Mouse (Mus musculus): ENCODE data around the gene Nfe2l2. TPM values are rescaled to one million over a fixed set of nuclear protein-coding genes. Genes with fewer than 3 reads are reported as not detected.

Nfe2l2 gene
- polyA plus RNA-seq, 1 experiment = 42.2 TPM

DNA sequence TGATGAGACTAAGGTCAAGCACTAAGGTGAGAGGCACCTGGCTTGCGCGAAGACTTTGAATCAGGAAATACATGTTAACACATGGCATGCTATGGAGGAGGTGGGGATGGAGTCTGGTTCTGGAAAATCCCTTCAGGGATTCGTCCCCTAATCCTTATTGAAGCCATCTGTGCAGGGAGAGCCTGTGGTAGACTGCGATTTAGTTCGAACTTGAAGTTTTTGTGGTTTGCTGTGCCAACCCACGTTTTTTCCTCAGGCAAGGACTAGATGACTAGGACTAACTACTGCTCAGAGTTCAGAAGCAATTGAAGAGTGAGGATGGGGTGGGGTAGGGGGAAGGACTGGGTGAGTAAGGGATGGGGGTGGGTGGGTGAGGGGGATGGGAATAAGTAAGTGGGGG lies 44.4 kb upstream of the Nfe2l2 start:
- H3K27me3 ChIP-seq (ENCODE audit: control insufficient read depth, insufficient read depth, low read length) = no peaks in the 10 kb centered on the region
- H3K36me3 ChIP-seq (ENCODE audit: control insufficient read depth, insufficient read depth, low read length) = no peaks in the 10 kb centered on the region
- no peak overlapping the region for H3K4me3 ChIP-seq (ENCODE audit: control insufficient read depth, insufficient read depth, low read length)
- no peak for DNase-seq
- peaks cover 4% of the 10 kb centered on the region; the same call in 1 of the 2 replicates for H3K4me1 ChIP-seq (replicated peaks; ENCODE audit: control insufficient read depth, insufficient read depth, low read length)
- H3K27ac ChIP-seq (ENCODE audit: control insufficient read depth, insufficient read depth, low read length) = no peak overlapping the region
- TF ChIP-seq CTCF (IDR thresholded peaks at IDR 0.05; ENCODE audit: borderline replicate concordance, control insufficient read depth, extremely low read depth, insufficient read depth, low read length, poor library complexity) (no peak), POLR2A (IDR thresholded peaks at IDR 0.05; ENCODE audit: control insufficient read depth, extremely low read depth, insufficient read depth, low read length, poor library complexity) (no peak)
- WGBS = 57% methylated on average over 6 of the region's 6 CpGs

DNA sequence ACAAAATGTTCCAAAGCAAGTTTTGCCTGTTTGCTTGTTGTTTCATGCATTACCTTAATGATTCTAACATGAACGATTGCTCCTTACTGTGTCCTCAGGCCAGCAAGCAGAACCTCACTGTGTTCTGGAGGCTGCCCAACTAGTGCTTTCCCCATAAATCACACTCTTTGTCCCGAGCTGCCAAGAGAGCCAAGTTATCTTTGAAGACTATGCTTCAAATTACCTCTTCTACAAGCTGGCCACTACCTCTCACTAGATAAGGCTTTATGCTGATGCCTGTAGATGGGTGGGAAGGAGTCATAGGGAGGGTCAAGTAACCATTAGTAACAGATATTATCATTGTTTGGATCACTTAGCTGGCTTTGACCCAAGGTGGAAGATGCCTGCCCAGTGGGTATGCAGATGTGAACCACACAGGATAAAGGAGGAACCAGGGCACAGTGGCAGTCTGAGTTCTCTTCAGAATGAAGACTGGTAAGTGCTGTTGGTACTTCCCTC lies 32.6 kb upstream of the Nfe2l2 start:
- no peak for TF ChIP-seq POLR2A (IDR thresholded peaks at IDR 0.05; ENCODE audit: control insufficient read depth, extremely low read depth, insufficient read depth, low read length, poor library complexity)
- no peak for TF ChIP-seq CTCF (IDR thresholded peaks at IDR 0.05; ENCODE audit: borderline replicate concordance, control insufficient read depth, extremely low read depth, insufficient read depth, low read length, poor library complexity)
- Histone ChIP-seq H3K4me3 (ENCODE audit: control insufficient read depth, insufficient read depth, low read length) (no peak overlapping the region), H3K4me1 (replicated peaks; ENCODE audit: control insufficient read depth, insufficient read depth, low read length) (no peaks in the 10 kb centered on the region), H3K27me3 (ENCODE audit: control insufficient read depth, insufficient read depth, low read length) (no peaks in the 10 kb centered on the region), H3K27ac (ENCODE audit: control insufficient read depth, insufficient read depth, low read length) (no peak overlapping the region), H3K36me3 (ENCODE audit: control insufficient read depth, insufficient read depth, low read length) (no peaks in the 10 kb centered on the region)
- no peak for DNase-seq
- WGBS = 54% methylated on average over 2 of the region's 2 CpGs

DNA sequence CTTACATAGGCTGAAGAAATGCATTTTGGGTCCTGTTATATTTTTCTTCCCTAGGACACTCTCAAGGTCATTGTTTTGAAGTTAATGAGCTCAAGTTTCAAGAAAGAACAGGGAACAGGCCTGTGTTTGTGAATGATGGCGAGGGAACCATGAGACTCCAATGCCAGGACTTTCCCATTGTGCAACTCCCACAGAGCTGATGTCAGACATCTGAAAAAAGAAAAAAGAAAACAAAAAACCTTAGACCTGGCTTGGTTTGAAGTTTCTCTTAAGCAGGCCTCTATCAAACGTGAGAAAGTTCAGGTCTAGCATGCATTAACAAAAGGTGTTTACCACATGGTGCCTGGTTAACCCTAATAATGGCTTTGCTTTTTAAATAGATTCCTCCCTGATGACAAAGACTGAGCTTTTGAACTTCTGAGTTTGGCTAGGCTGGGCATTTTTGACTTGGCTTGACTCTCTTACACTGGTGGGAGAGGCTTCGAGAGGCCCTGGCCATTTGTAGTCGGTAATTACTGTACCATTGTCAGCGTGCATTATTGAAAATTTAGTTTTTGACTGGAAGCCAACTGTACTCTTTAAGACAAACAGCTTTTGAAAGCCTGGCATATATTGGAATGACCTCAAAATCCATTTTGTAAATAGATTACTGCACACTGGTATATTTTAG lies 29.9 kb upstream of the Nfe2l2 start:
- DNase-seq = no peak
- 91% methylated on average over 5 of the region's 5 CpGs for WGBS
- no peaks in the 10 kb centered on the region for H3K27me3 ChIP-seq (ENCODE audit: control insufficient read depth, insufficient read depth, low read length)
- no peaks in the 10 kb centered on the region for H3K4me1 ChIP-seq (replicated peaks; ENCODE audit: control insufficient read depth, insufficient read depth, low read length)
- H3K36me3 ChIP-seq (ENCODE audit: control insufficient read depth, insufficient read depth, low read length) = no peaks in the 10 kb centered on the region
- no peak overlapping the region for H3K4me3 ChIP-seq (ENCODE audit: control insufficient read depth, insufficient read depth, low read length)
- no peak overlapping the region for H3K27ac ChIP-seq (ENCODE audit: control insufficient read depth, insufficient read depth, low read length)
- TF ChIP-seq CTCF (IDR thresholded peaks at IDR 0.05; ENCODE audit: borderline replicate concordance, control insufficient read depth, extremely low read depth, insufficient read depth, low read length, poor library complexity) = no peak
- no peak for TF ChIP-seq POLR2A (IDR thresholded peaks at IDR 0.05; ENCODE audit: control insufficient read depth, extremely low read depth, insufficient read depth, low read length, poor library complexity)

DNA sequence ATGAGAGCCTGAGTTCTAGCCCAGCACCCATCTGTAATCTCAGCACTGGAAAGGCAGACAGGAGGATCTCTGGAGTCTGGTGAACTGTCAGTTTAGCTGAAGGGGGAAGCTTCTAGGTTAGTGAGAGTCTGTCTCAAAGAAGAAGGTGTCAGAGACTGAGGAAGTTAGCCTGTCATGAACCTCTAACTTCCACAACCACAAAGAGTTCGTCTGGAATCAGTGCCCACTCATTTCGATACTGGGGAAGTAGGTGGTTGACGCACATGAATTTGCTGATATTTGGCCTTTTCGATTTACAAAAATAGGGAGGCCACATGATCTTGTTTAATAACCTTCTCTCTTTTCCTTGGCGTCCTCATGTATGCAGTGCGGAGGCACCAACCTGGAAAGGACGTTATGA lies 28.7 kb upstream of the Nfe2l2 start:
- no peak for TF ChIP-seq POLR2A (IDR thresholded peaks at IDR 0.05; ENCODE audit: control insufficient read depth, extremely low read depth, insufficient read depth, low read length, poor library complexity)
- no peak for TF ChIP-seq CTCF (IDR thresholded peaks at IDR 0.05; ENCODE audit: borderline replicate concordance, control insufficient read depth, extremely low read depth, insufficient read depth, low read length, poor library complexity)
- Histone ChIP-seq H3K27me3 (ENCODE audit: control insufficient read depth, insufficient read depth, low read length) (no peaks in the 10 kb centered on the region), H3K4me3 (ENCODE audit: control insufficient read depth, insufficient read depth, low read length) (no peak overlapping the region), H3K4me1 (replicated peaks; ENCODE audit: control insufficient read depth, insufficient read depth, low read length) (no peaks in the 10 kb centered on the region), H3K27ac (ENCODE audit: control insufficient read depth, insufficient read depth, low read length) (no peak overlapping the region), H3K36me3 (ENCODE audit: control insufficient read depth, insufficient read depth, low read length) (no peaks in the 10 kb centered on the region)
- no peak for DNase-seq
- 66% methylated on average over 7 of the region's 7 CpGs for WGBS

DNA sequence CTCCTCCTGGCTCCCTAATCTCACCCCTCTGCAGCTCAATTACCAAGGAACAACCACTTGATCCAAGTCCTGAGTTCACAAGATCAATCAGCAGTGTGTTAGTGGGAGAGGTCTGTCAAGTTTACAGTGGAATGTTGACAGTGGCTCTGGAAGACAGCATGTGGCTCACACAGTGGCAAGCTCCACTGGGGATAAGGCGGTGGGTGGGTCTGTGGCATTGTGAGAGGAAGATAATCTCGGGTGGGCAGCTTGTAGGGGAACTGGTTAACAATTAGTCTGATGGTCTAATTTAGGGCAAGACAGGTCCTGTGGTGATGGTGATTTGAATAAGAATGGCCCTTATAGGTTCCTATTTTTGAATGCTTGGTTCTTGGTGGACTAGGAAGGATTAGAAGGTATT lies 27.5 kb upstream of the Nfe2l2 start:
- 76% methylated on average over 2 of the region's 2 CpGs for WGBS

DNA sequence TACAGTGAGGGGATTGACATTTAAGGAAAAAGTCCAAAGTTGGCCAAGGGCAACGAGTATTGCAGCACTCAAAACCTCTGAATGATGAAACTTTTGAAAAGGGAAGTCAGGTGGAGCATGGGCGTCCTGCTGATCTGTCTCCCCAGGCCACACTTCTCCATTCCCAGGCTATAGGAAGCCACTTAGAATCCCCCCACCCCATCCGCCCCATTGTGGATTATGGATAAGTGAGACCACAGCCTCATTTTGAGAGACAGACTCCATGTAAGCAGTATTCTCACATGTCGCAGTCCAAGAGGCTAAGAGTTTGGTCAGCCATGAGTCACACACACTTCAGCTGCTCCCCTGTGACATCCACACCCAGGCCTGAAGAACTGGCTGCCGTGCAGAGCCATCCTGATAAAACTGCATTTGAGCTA lies 26.8 kb upstream of the Nfe2l2 start:
- Histone ChIP-seq H3K27ac (ENCODE audit: control insufficient read depth, insufficient read depth, low read length) (0 out of 2 replicates have a peak overlapping the region, but pooled peaks have one; percentile 15), H3K4me1 (replicated peaks; ENCODE audit: control insufficient read depth, insufficient read depth, low read length) (no peaks in the 10 kb centered on the region), H3K27me3 (ENCODE audit: control insufficient read depth, insufficient read depth, low read length) (no peaks in the 10 kb centered on the region), H3K4me3 (ENCODE audit: control insufficient read depth, insufficient read depth, low read length) (no peak overlapping the region), H3K36me3 (ENCODE audit: control insufficient read depth, insufficient read depth, low read length) (no peaks in the 10 kb centered on the region)
- WGBS = 76% methylated on average over 5 of the region's 5 CpGs
- no peak for TF ChIP-seq CTCF (IDR thresholded peaks at IDR 0.05; ENCODE audit: borderline replicate concordance, control insufficient read depth, extremely low read depth, insufficient read depth, low read length, poor library complexity)
- DNase-seq = no peak

More for the DNA sequence above, 27.5 kb upstream of the Nfe2l2 start:
- DNase-seq = no peak
- Histone ChIP-seq H3K36me3 (ENCODE audit: control insufficient read depth, insufficient read depth, low read length) (no peaks in the 10 kb centered on the region), H3K27ac (ENCODE audit: control insufficient read depth, insufficient read depth, low read length) (no peak overlapping the region), H3K4me3 (ENCODE audit: control insufficient read depth, insufficient read depth, low read length) (no peak overlapping the region), H3K4me1 (replicated peaks; ENCODE audit: control insufficient read depth, insufficient read depth, low read length) (no peaks in the 10 kb centered on the region), H3K27me3 (ENCODE audit: control insufficient read depth, insufficient read depth, low read length) (no peaks in the 10 kb centered on the region)
- no peak for TF ChIP-seq CTCF (IDR thresholded peaks at IDR 0.05; ENCODE audit: borderline replicate concordance, control insufficient read depth, extremely low read depth, insufficient read depth, low read length, poor library complexity)
- TF ChIP-seq POLR2A (IDR thresholded peaks at IDR 0.05; ENCODE audit: control insufficient read depth, extremely low read depth, insufficient read depth, low read length, poor library complexity) = no peak

DNA sequence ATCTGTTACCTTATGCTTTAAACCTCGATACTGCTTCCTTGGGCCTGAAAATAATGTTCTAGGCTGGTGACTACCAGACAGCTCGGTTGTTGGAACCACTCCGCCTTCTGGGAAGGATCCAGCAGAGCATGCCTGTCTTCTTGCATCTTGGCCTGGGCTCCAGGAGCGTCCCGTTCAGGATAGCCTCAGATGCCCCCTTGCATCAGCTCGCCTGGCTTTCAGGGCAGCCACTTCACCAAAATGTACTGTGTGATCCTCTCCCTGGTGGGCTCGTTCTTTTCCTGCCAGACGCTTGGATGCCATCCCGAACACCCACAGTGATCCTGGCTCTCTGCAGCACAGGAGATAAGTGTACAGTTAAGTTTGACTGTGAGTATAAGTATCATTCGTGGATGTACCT lies 25.6 kb upstream of the Nfe2l2 start:
- no peak overlapping the region for H3K4me3 ChIP-seq (ENCODE audit: control insufficient read depth, insufficient read depth, low read length)
- TF ChIP-seq CTCF (IDR thresholded peaks at IDR 0.05; ENCODE audit: borderline replicate concordance, control insufficient read depth, extremely low read depth, insufficient read depth, low read length, poor library complexity) = no peak
- no peak for TF ChIP-seq POLR2A (IDR thresholded peaks at IDR 0.05; ENCODE audit: control insufficient read depth, extremely low read depth, insufficient read depth, low read length, poor library complexity)
- no peaks in the 10 kb centered on the region for H3K27me3 ChIP-seq (ENCODE audit: control insufficient read depth, insufficient read depth, low read length)
- H3K27ac ChIP-seq (ENCODE audit: control insufficient read depth, insufficient read depth, low read length) = no peak overlapping the region
- no peaks in the 10 kb centered on the region for H3K4me1 ChIP-seq (replicated peaks; ENCODE audit: control insufficient read depth, insufficient read depth, low read length)
- no peak for DNase-seq
- WGBS = 96% methylated on average over 10 of the region's 10 CpGs
- H3K36me3 ChIP-seq (ENCODE audit: control insufficient read depth, insufficient read depth, low read length) = no peaks in the 10 kb centered on the region

Data from thymus, adult 2 months (tissue).